Mouse (Mus musculus): Measurements from ENCODE around the gene Srsf4. TPM values are rescaled to one million over a fixed set of nuclear protein-coding genes. Genes with fewer than 3 reads are reported as not detected.

Srsf4 gene
- total RNA-seq (2012; rRNA removed) (53.7 and 60.2 TPM in 2 replicates), polyA plus RNA-seq (2012; ENCODE audit: insufficient read depth in 1 of 2, insufficient read length in 2 of 2, low read depth in 1 of 2, low replicate concordance in 2 of 2, missing spikeins in 1 of 2) (100 to 1,000 TPM in 1 of 2 experiments, not detected in 1; 163 TPM)

DNA sequence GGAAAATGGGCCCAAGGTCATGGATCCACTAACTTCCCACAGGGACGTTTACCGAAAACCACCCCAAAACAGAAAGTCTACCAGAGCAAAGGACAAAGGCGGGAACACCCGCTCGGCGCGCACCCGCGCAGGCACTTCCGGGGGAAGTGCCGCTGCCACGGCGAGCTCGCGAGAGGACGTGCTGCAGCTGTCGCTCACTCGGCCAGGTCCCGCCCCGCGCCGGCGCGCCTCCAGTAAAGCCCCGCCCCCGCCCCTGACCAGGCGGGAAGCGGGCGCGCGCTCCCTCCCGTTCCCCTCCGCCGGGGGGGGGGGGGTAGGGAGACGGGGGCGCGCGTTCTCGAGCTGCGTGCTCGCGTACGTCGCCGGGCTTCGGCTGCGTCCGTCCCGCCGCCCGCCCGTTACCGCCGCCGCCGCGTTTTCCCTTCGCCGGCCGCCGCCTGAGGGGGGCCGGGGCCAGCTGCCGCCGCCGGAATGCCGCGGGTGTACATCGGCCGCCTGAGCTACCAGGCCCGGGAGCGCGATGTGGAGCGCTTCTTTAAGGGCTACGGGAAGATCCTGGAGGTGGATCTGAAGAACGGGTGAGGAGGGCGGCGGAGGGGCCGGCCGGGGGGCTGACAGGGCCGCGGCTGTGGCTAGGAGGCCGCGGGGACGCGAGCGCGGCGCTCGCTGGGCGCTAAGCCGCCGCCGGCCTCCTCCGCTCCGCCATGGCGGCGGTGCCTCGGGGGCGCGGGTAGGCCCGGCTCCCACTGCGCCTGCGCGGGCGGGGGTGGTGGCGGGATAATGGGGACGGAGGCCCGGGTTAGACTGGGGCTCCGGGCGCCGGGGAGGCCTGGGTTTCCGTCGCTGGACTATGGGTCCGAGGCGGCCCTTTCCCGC lies at the start of gene Srsf4:
TSS of gene Srsf4 (plus strand) at position 325 of the 876 bp plus-strand sequence.
- H3K9me3 ChIP-seq (replicated peaks; ENCODE audit: insufficient read depth, low read length), result no peaks in the 10 kb centered on the region
- peaks cover under 1 to 38% of the 10 kb centered on the region in 2 experiments; a peak in 3 of 4 replicates for H3K36me3 ChIP-seq (ENCODE audit: control insufficient read depth in 1 of 2, insufficient read depth in 2 of 2, low read length in 2 of 2)
- peak within 1 kb of the TSS; percentile 100 for H3K9ac ChIP-seq (ENCODE audit: control insufficient read depth, low read depth, low read length, poor library complexity, severe bottlenecking)
- H3K79me2 ChIP-seq (ENCODE audit: control insufficient read depth, insufficient read depth, low read length, poor library complexity), result peaks cover 55% of the 10 kb centered on the region
- peak within 1 kb of the TSS; percentile 86 to 91 for H3K4me3 ChIP-seq (ENCODE audit: control insufficient read depth in 1 of 2, insufficient read depth in 1 of 2, low read depth in 2 of 2, low read length in 2 of 2)
- peak; percentile 97 for DNase-seq (ENCODE audit: low read depth, low spot score)
- H3K27me3 ChIP-seq (ENCODE audit: control insufficient read depth in 1 of 2, insufficient read depth in 2 of 2, low read length in 2 of 2), result no peaks in the 10 kb centered on the region
- H3K4me1 ChIP-seq (ENCODE audit: control insufficient read depth in 1 of 2, insufficient read depth in 2 of 2, low read length in 2 of 2), result peaks cover 12 to 25% of the 10 kb centered on the region in 2 experiments; a peak in 3 of 4 replicates
- H3K27ac ChIP-seq (ENCODE audit: control insufficient read depth, low read depth, low read length), result peak within 1 kb of the TSS; percentile 98
- TF ChIP-seq TBP (IDR thresholded peaks at IDR 0.05; ENCODE audit: low read depth, low read length) (peak; percentile 94), HCFC1 (IDR thresholded peaks at IDR 0.05; ENCODE audit: low read depth, low read length) (peak; percentile 85), POLR2AphosphoS5 (IDR thresholded peaks at IDR 0.05; ENCODE audit: borderline replicate concordance, low read depth, low read length) (no peak), EP300 (IDR thresholded peaks at IDR 0.05; ENCODE audit: low read depth in 1 of 2, low read length in 2 of 2) (no peak), MYB (IDR thresholded peaks at IDR 0.05; ENCODE audit: low read depth, low read length) (no peak), CHD2 (IDR thresholded peaks at IDR 0.05; ENCODE audit: low read length) (peak; percentile 93), E2F4 (IDR thresholded peaks at IDR 0.05; ENCODE audit: borderline replicate concordance, low read depth, low read length) (peak; percentile 98), MAX (IDR thresholded peaks at IDR 0.05; ENCODE audit: low read length) (no peak; the same call in none of the 2 replicates), TCF12 (IDR thresholded peaks at IDR 0.05; ENCODE audit: low read depth, low read length) (peak; percentile 73), POLR2AphosphoS2 (IDR thresholded peaks at IDR 0.05; ENCODE audit: low read length) (peak; percentile 96), CTCF (IDR thresholded peaks at IDR 0.05 in 2 of 3, conservative IDR thresholded peaks at IDR 0.05 in 1 of 3; ENCODE audit: control insufficient read depth in 1 of 3, insufficient read depth in 1 of 3, low read depth in 2 of 3, low read length in 3 of 3, poor library complexity in 1 of 3, severe bottlenecking in 1 of 3) (no peak), MEF2A (IDR thresholded peaks at IDR 0.05; ENCODE audit: extremely low read depth, insufficient replicate concordance, low read depth, low read length, poor library complexity, severe bottlenecking) (no peak), NELFE (IDR thresholded peaks at IDR 0.05; ENCODE audit: low read depth, low read length) (peak; percentile 98), MAZ (IDR thresholded peaks at IDR 0.05; ENCODE audit: low read depth, low read length) (peak; percentile 89; the same call in 1 of the 2 replicates), RAD21 (IDR thresholded peaks at IDR 0.05; ENCODE audit: low read depth, low read length) (no peak), RCOR1 (IDR thresholded peaks at IDR 0.05; ENCODE audit: low read depth, low read length) (no peak), MAFK (IDR thresholded peaks at IDR 0.05; ENCODE audit: borderline replicate concordance, low read depth, low read length) (no peak), SMC3 (IDR thresholded peaks at IDR 0.05; ENCODE audit: low read depth, low read length) (no peak), TAL1 (IDR thresholded peaks at IDR 0.05; ENCODE audit: low read length) (no peak), BHLHE40 (IDR thresholded peaks at IDR 0.05; ENCODE audit: borderline replicate concordance, low read depth, low read length) (no peak), JUND (IDR thresholded peaks at IDR 0.05; ENCODE audit: low read depth, low read length) (no peak), ZMIZ1 (IDR thresholded peaks at IDR 0.05; ENCODE audit: low read depth, low read length) (peak; percentile 92), GABPA (IDR thresholded peaks at IDR 0.05; ENCODE audit: low read depth, low read length) (no peak), KAT2A (conservative IDR thresholded peaks at IDR 0.05; ENCODE audit: low read depth, low read length) (peak; percentile 57; the same call in 1 of the 2 replicates), NRF1 (IDR thresholded peaks at IDR 0.05; ENCODE audit: insufficient read depth, low read depth, low read length, poor library complexity, severe bottlenecking) (peak; percentile 86), ZC3H11A (IDR thresholded peaks at IDR 0.05; ENCODE audit: low read depth, low read length) (no peak), ELF1 (IDR thresholded peaks at IDR 0.05; ENCODE audit: low read depth, low read length) (peak; percentile 92), ZNF384 (IDR thresholded peaks at IDR 0.05; ENCODE audit: low read depth, low read length) (no peak), MYC (IDR thresholded peaks at IDR 0.05; ENCODE audit: low read depth, low read length) (0 out of 2 replicates have a peak, but pooled peaks have one; percentile 0), UBTF (IDR thresholded peaks at IDR 0.05; ENCODE audit: borderline replicate concordance, insufficient read depth, low read depth, low read length) (no peak), MXI1 (IDR thresholded peaks at IDR 0.05; ENCODE audit: low read depth, low read length) (no peak; the same call in 1 of the 2 replicates), POLR2A (IDR thresholded peaks at IDR 0.05; ENCODE audit: control insufficient read depth in 1 of 2, insufficient read depth in 1 of 2, low read depth in 1 of 2, low read length in 2 of 2, poor library complexity in 1 of 2) (peak; percentile 81 to 93), SIN3A (IDR thresholded peaks at IDR 0.05; ENCODE audit: low read length) (peak; percentile 64), USF1 (IDR thresholded peaks at IDR 0.05; ENCODE audit: low read depth, low read length) (no peak), ETS1 (IDR thresholded peaks at IDR 0.05; ENCODE audit: low read depth, low read length) (peak; percentile 39; the same call in 1 of the 2 replicates)
